Mouse (Mus musculus): ENCODE measurements at regions not wholly inside any gene's neighbourhood (a gene's known extent, or its start where the extent isn't known, plus 50 kb on each side); places are given as distances from the start of the nearest gene placed in this dataset.

DNA sequence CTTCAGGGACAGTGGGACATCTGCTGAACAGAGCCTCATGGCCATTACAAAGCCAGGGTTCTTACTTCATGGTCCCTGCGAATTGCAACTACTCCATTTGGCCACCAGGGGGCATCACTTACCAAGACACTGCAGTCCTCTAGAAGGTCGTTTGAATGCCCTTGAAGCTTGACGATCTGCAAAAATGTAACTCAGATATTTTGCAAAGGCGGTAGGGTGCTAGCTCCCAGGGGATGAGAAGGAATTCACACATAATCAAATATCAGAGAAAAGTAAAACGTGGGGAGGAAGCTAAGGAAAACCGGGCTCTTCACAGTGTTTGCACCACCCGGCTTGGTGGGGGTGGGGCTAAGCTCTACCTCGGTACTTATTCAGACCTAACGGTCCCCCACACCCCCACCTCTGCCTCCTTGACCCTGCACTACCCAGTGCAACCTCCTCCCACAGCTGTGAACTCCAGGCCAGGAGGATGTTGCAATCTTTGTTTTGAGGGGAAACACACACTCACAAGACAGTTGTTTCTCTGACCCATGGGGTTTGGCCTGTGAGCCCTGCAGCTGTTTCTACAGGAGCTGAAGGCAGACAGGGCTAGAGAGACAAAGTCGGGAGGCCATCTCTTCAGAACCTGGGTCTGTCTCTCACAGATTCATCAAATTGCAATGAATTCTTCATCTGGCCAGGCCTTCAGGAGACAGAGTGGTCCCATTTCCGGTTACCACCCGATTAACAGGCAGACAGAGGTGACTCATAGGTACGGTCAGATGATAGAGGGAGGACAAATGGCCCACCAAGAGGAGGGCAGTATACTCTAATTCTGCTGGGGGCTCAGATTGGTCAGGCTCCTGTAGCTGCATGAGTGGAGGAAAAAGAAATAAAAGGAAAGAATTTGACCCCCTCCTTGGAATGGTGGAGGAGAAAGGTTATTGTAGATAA is 85.3 kb upstream of the Fam49a start:
- Histone ChIP-seq H3K4me3 (ENCODE audit: low read depth, low read length) (no peak overlapping the region; the same call in 1 of the 2 replicates), H3K27me3 (ENCODE audit: control insufficient read depth, insufficient read depth, low read length) (no peaks in the 10 kb centered on the region), H3K4me1 (ENCODE audit: control insufficient read depth, insufficient read depth, insufficient read length, low read length) (0 out of 2 replicates have a peak, but pooled peaks cover 2% of the 10 kb centered on the region), H3K27ac (ENCODE audit: insufficient read depth, low read depth, low read length) (no peak overlapping the region), H3K36me3 (ENCODE audit: control insufficient read depth, insufficient read depth, low read length) (no peaks in the 10 kb centered on the region)
- WGBS, result 15% methylated on average over 13 of the region's 13 CpGs
- TF ChIP-seq CTCF (IDR thresholded peaks at IDR 0.05; ENCODE audit: extremely low read depth, insufficient read length, insufficient replicate concordance, low read depth, low read length) (peak; percentile 69; the same call in 1 of the 2 replicates), POLR2A (IDR thresholded peaks at IDR 0.05; ENCODE audit: low read depth, low read length) (no peak)

DNA sequence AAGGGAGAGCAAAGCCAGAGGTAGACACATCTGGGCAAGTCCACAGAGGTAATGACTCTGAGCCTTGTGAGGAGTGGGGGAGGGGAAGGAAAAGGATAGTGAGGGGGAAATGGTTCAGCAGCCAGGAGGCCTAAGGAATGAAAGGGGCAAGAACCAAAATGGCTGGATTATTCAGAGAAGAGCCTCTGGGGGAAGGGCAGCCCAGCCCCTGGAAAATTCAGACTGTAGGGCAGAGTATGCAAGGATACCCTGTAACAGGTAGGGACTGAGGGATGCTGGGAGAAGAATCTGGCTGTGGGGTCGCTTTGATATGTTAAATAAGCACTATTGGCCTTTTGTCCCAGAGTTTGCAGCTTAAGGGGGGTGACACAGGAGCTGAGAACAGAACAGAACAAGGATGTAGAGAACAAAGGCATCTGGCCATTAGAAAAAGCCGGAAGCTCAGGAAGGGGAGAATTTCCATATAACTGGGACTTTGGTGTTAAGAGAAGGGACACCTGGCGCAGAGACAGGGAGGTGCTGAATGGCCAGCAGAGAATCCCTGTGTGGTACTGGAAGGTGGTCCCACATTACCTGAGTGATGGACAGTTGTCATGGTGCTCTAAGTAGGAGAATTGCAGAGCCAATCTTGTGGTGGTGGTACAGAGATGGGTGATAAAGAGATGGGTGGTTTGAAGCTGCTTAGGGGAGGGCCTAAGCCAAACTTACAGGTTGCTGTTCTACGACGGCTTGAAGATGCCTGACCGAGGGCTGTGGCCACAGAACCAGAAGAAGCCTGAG is 84.5 kb upstream of the Fam49a start:
- 81% methylated on average over 6 of the region's 6 CpGs for WGBS
- Histone ChIP-seq H3K27ac (ENCODE audit: insufficient read depth, low read depth, low read length) (no peak overlapping the region), H3K4me3 (ENCODE audit: low read depth, low read length) (no peak overlapping the region), H3K36me3 (ENCODE audit: control insufficient read depth, insufficient read depth, low read length) (no peaks in the 10 kb centered on the region), H3K4me1 (ENCODE audit: control insufficient read depth, insufficient read depth, insufficient read length, low read length) (0 out of 2 replicates have a peak, but pooled peaks cover 2% of the 10 kb centered on the region), H3K27me3 (ENCODE audit: control insufficient read depth, insufficient read depth, low read length) (no peaks in the 10 kb centered on the region)
- no peak for TF ChIP-seq CTCF (IDR thresholded peaks at IDR 0.05; ENCODE audit: extremely low read depth, insufficient read length, insufficient replicate concordance, low read depth, low read length)

DNA sequence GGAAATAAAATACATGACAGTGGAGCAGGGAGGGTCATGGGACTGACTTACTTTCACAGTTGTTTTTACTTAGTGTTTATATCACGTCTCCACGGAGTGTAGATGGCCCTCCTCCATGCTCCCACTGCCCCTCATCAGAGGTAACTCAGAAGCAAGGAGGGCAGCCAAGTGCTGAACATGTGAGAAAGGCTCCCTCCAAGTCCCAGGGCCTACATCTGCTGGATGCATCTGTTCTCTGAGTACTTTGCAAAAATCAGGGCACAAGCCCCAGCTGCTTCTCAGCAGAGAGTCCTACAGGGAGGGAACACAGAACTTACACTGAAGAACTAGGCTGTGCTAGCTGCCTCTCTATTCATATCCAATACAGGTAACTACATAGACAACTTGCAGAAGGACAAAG is 83.5 kb upstream of the Fam49a start:
- no peaks in the 10 kb centered on the region for H3K27me3 ChIP-seq (ENCODE audit: control insufficient read depth, insufficient read depth, low read length)
- H3K36me3 ChIP-seq (ENCODE audit: control insufficient read depth, insufficient read depth, low read length), result no peaks in the 10 kb centered on the region
- no peak overlapping the region for H3K4me3 ChIP-seq (ENCODE audit: low read depth, low read length)
- TF ChIP-seq POLR2A (IDR thresholded peaks at IDR 0.05; ENCODE audit: low read depth, low read length) (no peak), CTCF (IDR thresholded peaks at IDR 0.05; ENCODE audit: extremely low read depth, insufficient read length, insufficient replicate concordance, low read depth, low read length) (no peak)
- H3K4me1 ChIP-seq (ENCODE audit: control insufficient read depth, insufficient read depth, insufficient read length, low read length), result 0 out of 2 replicates have a peak, but pooled peaks cover 2% of the 10 kb centered on the region
- WGBS, result 73% methylated on average over 2 of the region's 2 CpGs
- H3K27ac ChIP-seq (ENCODE audit: insufficient read depth, low read depth, low read length), result no peak overlapping the region

DNA sequence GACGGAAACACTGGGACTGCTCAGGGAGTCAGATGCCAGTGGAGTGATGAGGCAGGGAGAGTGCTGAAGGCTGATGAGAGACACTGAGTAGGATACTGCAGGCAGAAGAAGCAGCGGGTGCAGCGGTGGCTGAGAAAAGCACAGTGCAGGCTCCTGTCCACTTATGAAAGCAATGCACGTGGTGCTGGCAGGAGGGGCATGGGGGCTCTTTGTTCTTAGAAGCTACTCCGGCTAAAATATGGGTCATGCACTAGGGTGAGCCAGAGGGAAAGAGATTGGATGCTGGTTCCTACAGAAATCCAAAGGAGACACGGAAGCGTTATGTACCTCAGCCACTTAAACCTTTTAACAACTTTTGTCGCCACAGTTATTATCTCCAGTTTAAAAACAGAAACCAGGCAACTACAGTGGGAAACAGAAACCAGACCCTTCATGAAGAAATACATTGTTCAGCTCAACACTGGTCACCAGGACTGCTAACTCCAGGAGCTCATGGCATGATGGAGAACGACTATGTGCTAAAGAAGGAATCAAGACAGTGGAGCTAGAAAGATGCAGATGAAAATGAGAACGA is 82.6 kb upstream of the Fam49a start:
- Histone ChIP-seq H3K36me3 (ENCODE audit: control insufficient read depth, insufficient read depth, low read length) (no peaks in the 10 kb centered on the region), H3K27me3 (ENCODE audit: control insufficient read depth, insufficient read depth, low read length) (no peaks in the 10 kb centered on the region), H3K27ac (ENCODE audit: insufficient read depth, low read depth, low read length) (no peak overlapping the region), H3K4me1 (ENCODE audit: control insufficient read depth, insufficient read depth, insufficient read length, low read length) (0 out of 2 replicates have a peak, but pooled peaks cover 2% of the 10 kb centered on the region), H3K4me3 (ENCODE audit: low read depth, low read length) (no peak overlapping the region)
- 62% methylated on average over 10 of the region's 10 CpGs for WGBS
- no peak for TF ChIP-seq POLR2A (IDR thresholded peaks at IDR 0.05; ENCODE audit: low read depth, low read length)
- no peak for TF ChIP-seq CTCF (IDR thresholded peaks at IDR 0.05; ENCODE audit: extremely low read depth, insufficient read length, insufficient replicate concordance, low read depth, low read length)

DNA sequence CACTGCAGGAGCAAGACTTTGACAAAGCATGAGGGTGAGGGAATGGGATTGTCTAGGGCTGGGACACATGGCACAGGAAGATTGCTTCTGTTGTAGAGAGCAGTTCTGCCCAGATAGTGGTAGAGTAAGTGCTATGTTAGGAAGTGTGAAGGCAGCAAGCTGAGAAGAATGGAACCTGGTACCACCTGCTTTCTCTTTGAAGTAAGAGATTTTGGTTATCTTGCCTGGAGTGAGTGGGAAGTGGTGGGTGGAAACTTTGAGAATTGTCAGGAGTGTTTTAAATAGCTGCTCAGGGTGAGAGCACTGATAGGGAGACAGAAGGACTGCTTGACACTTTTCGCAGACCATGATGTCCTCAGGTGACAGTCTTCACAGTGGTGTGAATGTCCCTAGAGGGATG is 81.0 kb upstream of the Fam49a start:
- H3K36me3 ChIP-seq (ENCODE audit: control insufficient read depth, insufficient read depth, low read length), result no peaks in the 10 kb centered on the region
- no peak overlapping the region for H3K27ac ChIP-seq (ENCODE audit: insufficient read depth, low read depth, low read length)
- H3K4me3 ChIP-seq (ENCODE audit: low read depth, low read length), result no peak overlapping the region
- no peak for TF ChIP-seq POLR2A (IDR thresholded peaks at IDR 0.05; ENCODE audit: low read depth, low read length)
- TF ChIP-seq CTCF (IDR thresholded peaks at IDR 0.05; ENCODE audit: extremely low read depth, insufficient read length, insufficient replicate concordance, low read depth, low read length), result no peak
- 0 out of 2 replicates have a peak, but pooled peaks cover 2% of the 10 kb centered on the region for H3K4me1 ChIP-seq (ENCODE audit: control insufficient read depth, insufficient read depth, insufficient read length, low read length)
- H3K27me3 ChIP-seq (ENCODE audit: control insufficient read depth, insufficient read depth, low read length), result no peaks in the 10 kb centered on the region
- whole genome bisulfite sequencing, result 83% methylated on average over 1 of the region's 1 CpGs

DNA sequence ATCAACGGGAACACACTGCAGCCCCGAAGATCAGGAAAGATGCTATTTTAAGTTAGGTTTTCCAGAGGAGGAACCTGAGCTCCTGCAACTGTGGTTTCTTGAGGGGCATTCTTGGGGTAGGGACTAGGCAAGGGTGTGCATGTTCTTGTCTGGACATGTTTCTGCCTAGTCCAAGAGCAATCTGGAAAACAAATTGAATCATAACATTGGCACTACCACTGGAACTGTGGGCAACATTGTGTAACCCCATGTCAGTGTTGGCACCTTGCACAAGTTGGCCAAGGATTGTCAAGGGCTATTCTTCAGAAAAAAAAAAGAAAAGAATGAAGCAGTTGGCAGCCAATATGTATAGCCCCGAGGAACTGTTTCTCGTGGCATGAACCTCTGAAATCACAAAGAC is 80.3 kb upstream of the Fam49a start:
- no peaks in the 10 kb centered on the region for H3K4me1 ChIP-seq (ENCODE audit: control insufficient read depth, insufficient read depth, insufficient read length, low read length)
- no peaks in the 10 kb centered on the region for H3K27me3 ChIP-seq (ENCODE audit: control insufficient read depth, insufficient read depth, low read length)
- no peak overlapping the region for H3K4me3 ChIP-seq (ENCODE audit: low read depth, low read length)
- H3K36me3 ChIP-seq (ENCODE audit: control insufficient read depth, insufficient read depth, low read length), result no peaks in the 10 kb centered on the region
- no peak overlapping the region for H3K27ac ChIP-seq (ENCODE audit: insufficient read depth, low read depth, low read length)
- no peak for TF ChIP-seq CTCF (IDR thresholded peaks at IDR 0.05; ENCODE audit: extremely low read depth, insufficient read length, insufficient replicate concordance, low read depth, low read length)
- TF ChIP-seq POLR2A (IDR thresholded peaks at IDR 0.05; ENCODE audit: low read depth, low read length), result no peak
- WGBS, result 85% methylated on average over 4 of the region's 4 CpGs
